Comparison of ENCODE assay signal across 24 mouse cellular contexts in genomic region chr15:3938132-3938531, GRCm38 (mm10). TPM values are rescaled to one million over a fixed set of nuclear protein-coding genes. Genes with fewer than 3 reads are reported as not detected.
DNase-seq lines count a peak whose midpoint lies in the region; ATAC-seq and TF ChIP-seq lines count a peak whose summit lies in the region.
"Had no signal": no experiment of that assay in that cellular context is flagged by ENCODE, and none has a peak within 500 bp of the region (broad histone marks: within the 10 kb centered on the region; RNA-seq: fewer than 3 reads in every experiment).

No protein-coding gene starts in this region.

- 83% methylated on average over 2 of the region's 2 CpGs for WGBS in heart, postnatal 0 days
- 87% methylated on average over 2 of the region's 2 CpGs for WGBS in heart, embryonic 10.5 days
- 86% methylated on average over 2 of the region's 2 CpGs for WGBS in lung, embryonic 14.5 days

- H3K9me3 ChIP-seq in heart, postnatal 0 days (replicated peaks; ENCODE audit: control insufficient read depth, low read length): no peaks in the 10 kb centered on the region
- no peaks in the 10 kb centered on the region for H3K9me3 ChIP-seq in heart, embryonic 10.5 days
- no peaks in the 10 kb centered on the region for H3K9me3 ChIP-seq in lung, embryonic 14.5 days (ENCODE audit: low read depth, low read length)
- H3K9me3 ChIP-seq in ES-Bruce4 (replicated peaks; ENCODE audit: control insufficient read depth, insufficient read depth, low read length, poor library complexity, severe bottlenecking): peaks cover 2% of the 10 kb centered on the region
- H3K9me3 ChIP-seq: forebrain, embryonic 13.5 days; heart, embryonic 13.5 days; hindbrain, embryonic 12.5 days; limb, embryonic 13.5 days; neural tube, embryonic 15.5 days had no signal

- no peak for TF ChIP-seq EP300 in heart, postnatal 0 days (IDR thresholded peaks at IDR 0.05; ENCODE audit: low read depth)
- TF ChIP-seq EP300 in ES-Bruce4 (IDR thresholded peaks at IDR 0.05; ENCODE audit: insufficient read depth, low read depth, low read length): no peak

- DNase-seq in heart, postnatal 0 days (ENCODE audit: low spot score): no peak
- DNase-seq in heart, embryonic 10.5 days (ENCODE audit: low spot score): no peak
- peak; percentile 15 for DNase-seq in lung, embryonic 14.5 days
- DNase-seq in lung, adult 18-20 months: no peak
- DNase-seq in cerebellum, adult 11-12 months: no peak
- DNase-seq: adrenal gland, adult 8-10 months; B cell, adult 2 months; cerebellum, adult 18-20 months; cerebellum, postnatal 14 days; gastrocnemius, postnatal 10 days; kidney, adult 8-10 months; kidney, postnatal 25 days had no signal

- no peak overlapping the region for H3K4me3 ChIP-seq in heart, postnatal 0 days (ENCODE audit: low read depth, low read length)
- no peak overlapping the region for H3K4me3 ChIP-seq in heart, embryonic 10.5 days
- no peak overlapping the region for H3K4me3 ChIP-seq in lung, embryonic 14.5 days (ENCODE audit: low read depth, low read length)
- H3K4me3 ChIP-seq in ES-Bruce4 (ENCODE audit: low read depth, low read length): no peak overlapping the region
- H3K4me3 ChIP-seq in embryonic fibroblast, embryonic 13.5 days (ENCODE audit: insufficient read depth, low read length): no peak overlapping the region
- H3K4me3 ChIP-seq: forebrain, embryonic 13.5 days; heart, embryonic 13.5 days; hindbrain, embryonic 12.5 days; limb, embryonic 13.5 days; neural tube, embryonic 15.5 days had no signal

- H3K27me3 ChIP-seq in heart, postnatal 0 days (ENCODE audit: control insufficient read depth, insufficient read depth, low read length): no peaks in the 10 kb centered on the region
- H3K27me3 ChIP-seq in heart, embryonic 10.5 days (ENCODE audit: insufficient read depth, poor library complexity, severe bottlenecking): no peaks in the 10 kb centered on the region
- no peaks in the 10 kb centered on the region for H3K27me3 ChIP-seq in lung, embryonic 14.5 days (ENCODE audit: insufficient read depth, low read length)
- no peaks in the 10 kb centered on the region for H3K27me3 ChIP-seq in ES-Bruce4 (ENCODE audit: control insufficient read depth, insufficient read depth, low read length, poor library complexity, severe bottlenecking)
- H3K27me3 ChIP-seq: forebrain, embryonic 13.5 days; heart, embryonic 13.5 days; hindbrain, embryonic 12.5 days; limb, embryonic 13.5 days; neural tube, embryonic 15.5 days had no signal

- H3K4me2 ChIP-seq in heart, postnatal 0 days (ENCODE audit: low read depth, low read length): no peak overlapping the region
- H3K4me2 ChIP-seq in lung, embryonic 14.5 days: no peak overlapping the region
- H3K4me2 ChIP-seq: forebrain, embryonic 13.5 days; heart, embryonic 13.5 days; hindbrain, embryonic 12.5 days; limb, embryonic 13.5 days; midbrain, embryonic 11.5 days; neural tube, embryonic 15.5 days had no signal

- peak; percentile 50 for TF ChIP-seq CTCF in heart, postnatal 0 days (IDR thresholded peaks at IDR 0.05; ENCODE audit: low read depth)
- TF ChIP-seq CTCF in lung, embryonic 14.5 days (IDR thresholded peaks at IDR 0.05; ENCODE audit: low read depth): peak; percentile 41
- peak; percentile 22 for TF ChIP-seq CTCF in ES-Bruce4 (IDR thresholded peaks at IDR 0.05; ENCODE audit: low read depth, low read length)
- TF ChIP-seq CTCF in embryonic fibroblast, embryonic 13.5 days (IDR thresholded peaks at IDR 0.05; ENCODE audit: borderline replicate concordance, insufficient read depth, low read length): 0 out of 2 replicates have a peak, but pooled peaks have one; percentile 20

- H3K36me3 ChIP-seq in heart, postnatal 0 days (replicated peaks; ENCODE audit: control insufficient read depth, insufficient read depth, low read length): no peaks in the 10 kb centered on the region
- H3K36me3 ChIP-seq in heart, embryonic 10.5 days: no peaks in the 10 kb centered on the region
- H3K36me3 ChIP-seq in lung, embryonic 14.5 days (ENCODE audit: insufficient read depth): no peaks in the 10 kb centered on the region
- H3K36me3 ChIP-seq in ES-Bruce4 (ENCODE audit: control insufficient read depth, insufficient read depth, low read length, poor library complexity, severe bottlenecking): no peaks in the 10 kb centered on the region
- H3K36me3 ChIP-seq: heart, embryonic 13.5 days; hindbrain, embryonic 12.5 days; limb, embryonic 13.5 days; neural tube, embryonic 15.5 days had no signal

- no peak overlapping the region for H3K27ac ChIP-seq in heart, postnatal 0 days (ENCODE audit: low read depth)
- H3K27ac ChIP-seq in heart, embryonic 10.5 days: no peak overlapping the region
- no peak overlapping the region for H3K27ac ChIP-seq in lung, embryonic 14.5 days (ENCODE audit: low read depth)
- H3K27ac ChIP-seq in ES-Bruce4 (ENCODE audit: insufficient read depth, low read length): no peak overlapping the region
- H3K27ac ChIP-seq in embryonic fibroblast, embryonic 13.5 days (ENCODE audit: insufficient read depth, low read length): no peak overlapping the region
- H3K27ac ChIP-seq: forebrain, embryonic 13.5 days; heart, embryonic 13.5 days; hindbrain, embryonic 12.5 days; limb, embryonic 13.5 days; liver, embryonic 14.5 days; neural tube, embryonic 15.5 days had no signal

- no peaks in the 10 kb centered on the region for H3K4me1 ChIP-seq in heart, postnatal 0 days (ENCODE audit: control insufficient read depth, insufficient read depth)
- no peaks in the 10 kb centered on the region for H3K4me1 ChIP-seq in heart, embryonic 10.5 days
- H3K4me1 ChIP-seq in lung, embryonic 14.5 days (ENCODE audit: insufficient read depth): no peaks in the 10 kb centered on the region
- H3K4me1 ChIP-seq in ES-Bruce4 (ENCODE audit: control insufficient read depth, insufficient read depth, low read length): no peaks in the 10 kb centered on the region
- H3K4me1 ChIP-seq in embryonic fibroblast, embryonic 13.5 days (ENCODE audit: control insufficient read depth, insufficient read depth, low read length): no peaks in the 10 kb centered on the region
- H3K4me1 ChIP-seq: forebrain, embryonic 13.5 days; heart, embryonic 13.5 days; hindbrain, embryonic 12.5 days; limb, embryonic 13.5 days; neural tube, embryonic 15.5 days had no signal

- no peak for ATAC-seq in heart, postnatal 0 days (ENCODE audit: insufficient read depth, low read depth)
- no peak for ATAC-seq in lung, embryonic 14.5 days (ENCODE audit: insufficient read depth)
- ATAC-seq in frontal cortex, adult (ENCODE audit: low TSS enrichment): no peak
- ATAC-seq: activated CD4-positive, CD25-positive, alpha-beta regulatory T cell, adult 4 months; forebrain, embryonic 13.5 days; inflammation-experienced regulatory T-cells, adult 6 months had no signal

- no peak overlapping the region for H3K9ac ChIP-seq in heart, postnatal 0 days (replicated peaks; ENCODE audit: low read depth, low read length)
- H3K9ac ChIP-seq in lung, embryonic 14.5 days: no peak overlapping the region
- H3K9ac ChIP-seq in ES-Bruce4 (ENCODE audit: low read depth, poor library complexity, severe bottlenecking): no peak overlapping the region
- H3K9ac ChIP-seq: forebrain, embryonic 13.5 days; heart, embryonic 13.5 days; hindbrain, embryonic 12.5 days; limb, embryonic 13.5 days; liver, embryonic 14.5 days; neural tube, embryonic 15.5 days had no signal

- no peak for TF ChIP-seq POLR2A in ES-Bruce4 (IDR thresholded peaks at IDR 0.05; ENCODE audit: insufficient read depth, low read length)
- TF ChIP-seq POLR2A in embryonic fibroblast, embryonic 13.5 days (IDR thresholded peaks at IDR 0.05; ENCODE audit: low read depth, low read length): no peak

RNA-seq across cellular contexts. Expression of gene Fbxo4, which starts 41.2 kb away (rescaled TPM):
- total RNA-seq in heart, postnatal 0 days (2014; rRNA removed; ENCODE audit: low replicate concordance): 8.6 and 16.6 TPM in 2 replicates
- 15.4 and 16.5 TPM in 2 replicates for polyA plus RNA-seq in heart, postnatal 0 days (2015; fragmentation: Nextera tagmentation; extraction: Ambion mirVana)
- 8.8 and 10.0 TPM in 2 replicates for polyA plus RNA-seq in heart, embryonic 10.5 days (2016; fragmentation: Nextera tagmentation; extraction: Ambion mirVana)
- polyA plus RNA-seq in lung, embryonic 14.5 days (2014; fragmentation: Nextera tagmentation; extraction: Ambion mirVana): 10.9 and 12.6 TPM in 2 replicates
- polyA plus RNA-seq in ES-Bruce4 (2011; ENCODE audit: insufficient read depth, insufficient read length, low read depth, missing spikeins): 6.6 and 7.3 TPM in 2 replicates
- polyA plus RNA-seq in embryonic fibroblast, embryonic 13.5 days (2011; ENCODE audit: insufficient read length, low read depth, missing spikeins): 21.0 and 25.1 TPM in 2 replicates

RNA-seq across cellular contexts. Expression of gene AW549877, which starts 57.4 kb away (rescaled TPM):
- total RNA-seq in heart, postnatal 0 days (2014; rRNA removed; ENCODE audit: low replicate concordance): 16.3 and 16.4 TPM in 2 replicates
- polyA plus RNA-seq in heart, postnatal 0 days (2015; fragmentation: Nextera tagmentation; extraction: Ambion mirVana): 11.7 and 12.5 TPM in 2 replicates
- 32.4 and 39.0 TPM in 2 replicates for polyA plus RNA-seq in heart, embryonic 10.5 days (2016; fragmentation: Nextera tagmentation; extraction: Ambion mirVana)
- 35.1 and 38.8 TPM in 2 replicates for polyA plus RNA-seq in lung, embryonic 14.5 days (2014; fragmentation: Nextera tagmentation; extraction: Ambion mirVana)
- polyA plus RNA-seq in ES-Bruce4 (2011; ENCODE audit: insufficient read depth, insufficient read length, low read depth, missing spikeins): 57.6 and 67.1 TPM in 2 replicates
- 60.8 and 66.2 TPM in 2 replicates for polyA plus RNA-seq in embryonic fibroblast, embryonic 13.5 days (2011; ENCODE audit: insufficient read length, low read depth, missing spikeins)
